Mouse (Mus musculus): ENCODE data around the gene Akap6. TPM values are rescaled to one million over a fixed set of nuclear protein-coding genes. Genes with fewer than 3 reads are reported as not detected.

Akap6 gene
- polyA plus RNA-seq, 1 experiment: 4.1 TPM

GRCm38 (mm10) chr12:53144760-53145159 lies 445.6 kb downstream of the Akap6 start:
- DNase-seq (ENCODE audit: low spot score): no peak

GRCm38 (mm10) chr12:53145516-53145915 lies 446.3 kb downstream of the Akap6 start:
- no peak for DNase-seq (ENCODE audit: low spot score)

GRCm38 (mm10) chr12:53146460-53147050 lies 447.4 kb downstream of the Akap6 start:
- DNase-seq (ENCODE audit: low spot score): no peak

- DNase-seq (ENCODE audit: low spot score): no peak
These were observed 448.5 kb downstream of the Akap6 start for GRCm38 (mm10) chr12:53147696-53148095.

GRCm38 (mm10) chr12:53168189-53169003 lies 469.2 kb downstream of the Akap6 start:
- DNase-seq (ENCODE audit: low spot score): no peak

DNA sequence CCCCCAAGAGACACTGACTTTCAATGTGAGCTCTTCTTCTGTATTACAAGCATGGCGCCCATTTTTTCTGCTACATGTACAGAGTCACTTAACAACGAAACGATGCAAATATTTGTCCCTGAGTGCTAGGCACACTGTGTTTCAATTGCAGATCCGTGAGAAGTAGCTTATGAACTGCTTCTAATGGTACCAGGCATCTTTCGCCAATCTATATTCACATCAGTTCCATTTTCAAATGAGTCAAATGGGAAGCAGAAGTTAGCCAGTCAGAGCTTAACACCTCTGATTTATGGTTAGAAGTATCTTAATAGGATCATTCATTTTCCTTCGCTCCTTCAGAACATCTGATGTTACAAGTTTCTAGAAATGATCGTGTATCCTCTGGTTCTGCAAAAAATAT lies 492.3 kb downstream of the Akap6 start:
- no peak for DNase-seq (ENCODE audit: low spot score)

DNA sequence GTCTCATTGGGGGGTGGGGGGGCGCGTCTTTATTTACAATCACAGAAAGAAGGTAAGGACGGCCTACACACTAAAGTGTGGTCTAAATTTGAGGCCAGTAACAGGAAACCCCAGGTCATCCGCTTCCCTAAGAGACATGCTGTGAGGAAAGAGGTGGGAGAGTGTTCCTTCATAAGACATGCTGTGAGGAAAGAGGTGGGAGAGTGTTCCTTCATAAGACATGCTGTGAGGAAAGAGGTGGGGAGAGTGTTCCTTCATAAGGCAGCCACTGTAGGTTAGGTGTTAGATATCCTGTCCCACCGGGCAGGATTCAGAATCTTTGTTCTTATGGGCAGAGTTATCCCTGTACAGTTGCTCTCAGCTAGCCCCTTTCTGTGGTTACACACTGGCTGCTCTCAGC lies 494.5 kb downstream of the Akap6 start:
- DNase-seq (ENCODE audit: low spot score): no peak

Other genes with a start within 250 kb of the Akap6 start
- 26.6 and 29.3 TPM in 2 replicates for gene Arhgap5, start 195.4 kb upstream of the Akap6 start, polyA plus RNA-seq (2012; rRNA removed)